Mouse (Mus musculus): Measurements from ENCODE around the gene Pigu. TPM values are rescaled to one million over a fixed set of nuclear protein-coding genes. Genes with fewer than 3 reads are reported as not detected.

The Pigu gene
- polyA plus RNA-seq, 1 experiment from 2014 or later = 60.7 TPM

DNA sequence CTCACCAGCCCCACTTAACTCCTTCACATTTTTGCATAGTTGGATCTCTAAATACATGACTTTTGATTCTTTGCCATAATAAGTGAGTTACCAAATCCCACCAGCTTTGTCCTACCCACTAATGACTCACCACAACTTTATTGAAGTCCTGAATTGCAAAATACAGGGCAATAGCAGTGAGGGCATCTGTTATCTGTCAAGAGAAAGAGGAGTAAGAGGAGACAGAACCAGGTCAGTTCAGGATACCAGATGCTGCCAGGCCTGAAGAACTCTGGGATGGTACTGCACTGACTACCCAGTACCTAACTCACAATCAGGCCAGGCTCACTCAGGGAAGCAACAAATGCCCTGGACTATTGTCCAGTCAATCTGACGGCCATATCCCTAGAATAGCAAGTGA is 22.0 kb downstream of the Pigu start:
- 97% methylated on average over 1 of the region's 1 CpGs for WGBS
- H3K4me2 ChIP-seq (replicated peaks) = no peak overlapping the region

DNA sequence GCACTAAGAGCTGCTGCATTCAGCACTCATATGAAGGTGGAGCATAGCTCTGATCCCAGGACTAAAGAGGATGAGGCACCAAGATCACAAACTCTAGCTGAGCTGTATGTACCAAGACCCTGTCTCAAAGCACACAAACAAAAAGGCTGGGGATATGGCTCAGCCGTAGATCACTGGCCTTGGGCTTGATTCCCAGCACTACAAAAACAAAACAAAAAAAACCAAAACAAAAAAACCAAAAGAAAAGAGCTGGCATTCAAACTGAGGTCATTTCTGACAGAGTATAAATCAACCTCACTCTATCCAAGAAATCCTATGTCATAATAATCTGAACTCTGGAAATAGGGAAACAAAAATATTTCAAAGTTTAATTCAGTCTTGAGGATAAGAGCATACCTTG is 23.8 kb downstream of the Pigu start:
- no peak for ATAC-seq (ENCODE audit: low FRiP score)
- H3K27ac ChIP-seq = no peak overlapping the region
- DNase-seq (ENCODE audit: low spot score) = no peak
- H3K4me2 ChIP-seq (replicated peaks) = no peak overlapping the region
- no peak overlapping the region for H3K4me3 ChIP-seq (replicated peaks; ENCODE audit: low read length)
- no peaks in the 10 kb centered on the region for H3K27me3 ChIP-seq (ENCODE audit: control insufficient read depth, insufficient read depth, low read length)
- WGBS = 93% methylated on average over 1 of the region's 1 CpGs
- no peak overlapping the region for H3K9ac ChIP-seq
- peaks cover 63% of the 10 kb centered on the region for H3K36me3 ChIP-seq (replicated peaks; ENCODE audit: control insufficient read depth, insufficient read depth)
- no peaks in the 10 kb centered on the region for H3K9me3 ChIP-seq (ENCODE audit: control insufficient read depth, low read length)
- H3K4me1 ChIP-seq (replicated peaks; ENCODE audit: control insufficient read depth, insufficient read depth, low read length) = no peaks in the 10 kb centered on the region

More for the DNA sequence above, 22.0 kb downstream of the Pigu start:
- Histone ChIP-seq H3K27ac (no peak overlapping the region), H3K4me3 (replicated peaks; ENCODE audit: low read length) (no peak overlapping the region), H3K9me3 (ENCODE audit: control insufficient read depth, low read length) (no peaks in the 10 kb centered on the region), H3K36me3 (replicated peaks; ENCODE audit: control insufficient read depth, insufficient read depth) (peaks cover 51% of the 10 kb centered on the region), H3K4me1 (replicated peaks; ENCODE audit: control insufficient read depth, insufficient read depth, low read length) (no peaks in the 10 kb centered on the region), H3K9ac (no peak overlapping the region), H3K27me3 (ENCODE audit: control insufficient read depth, insufficient read depth, low read length) (no peaks in the 10 kb centered on the region)
- no peak for DNase-seq (ENCODE audit: low spot score)
- no peak for ATAC-seq (ENCODE audit: low FRiP score)

DNA sequence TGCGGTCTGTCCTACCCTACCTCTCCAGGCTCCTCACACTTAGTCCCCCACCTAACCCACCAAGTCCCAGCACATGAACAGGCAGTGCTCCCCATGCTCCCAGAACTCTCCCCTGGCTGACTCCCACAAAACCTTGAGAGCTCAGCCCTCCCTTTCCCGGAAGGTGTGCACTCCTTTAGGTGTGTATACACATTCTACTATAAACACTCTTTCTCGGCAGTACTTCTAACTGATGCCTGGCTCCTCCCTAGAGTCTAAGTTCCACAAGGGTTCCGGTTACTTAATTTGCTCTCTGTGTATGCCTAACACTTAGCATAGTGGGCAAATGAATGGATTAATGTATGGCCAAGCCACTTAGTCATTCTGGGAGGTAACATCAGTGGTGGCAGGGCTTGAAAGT is 25.9 kb downstream of the Pigu start:
- no peaks in the 10 kb centered on the region for H3K9me3 ChIP-seq (ENCODE audit: control insufficient read depth, low read length)
- no peak overlapping the region for H3K9ac ChIP-seq
- DNase-seq (ENCODE audit: low spot score) (no peak), ATAC-seq (ENCODE audit: low FRiP score) (no peak)
- no peak overlapping the region for H3K4me3 ChIP-seq (replicated peaks; ENCODE audit: low read length)
- H3K36me3 ChIP-seq (replicated peaks; ENCODE audit: control insufficient read depth, insufficient read depth) = peaks cover 77% of the 10 kb centered on the region
- 92% methylated on average over 4 of the region's 4 CpGs for WGBS
- no peak overlapping the region for H3K4me2 ChIP-seq (replicated peaks)
- no peaks in the 10 kb centered on the region for H3K4me1 ChIP-seq (replicated peaks; ENCODE audit: control insufficient read depth, insufficient read depth, low read length)
- no peak overlapping the region for H3K27ac ChIP-seq
- H3K27me3 ChIP-seq (ENCODE audit: control insufficient read depth, insufficient read depth, low read length) = no peaks in the 10 kb centered on the region

DNA sequence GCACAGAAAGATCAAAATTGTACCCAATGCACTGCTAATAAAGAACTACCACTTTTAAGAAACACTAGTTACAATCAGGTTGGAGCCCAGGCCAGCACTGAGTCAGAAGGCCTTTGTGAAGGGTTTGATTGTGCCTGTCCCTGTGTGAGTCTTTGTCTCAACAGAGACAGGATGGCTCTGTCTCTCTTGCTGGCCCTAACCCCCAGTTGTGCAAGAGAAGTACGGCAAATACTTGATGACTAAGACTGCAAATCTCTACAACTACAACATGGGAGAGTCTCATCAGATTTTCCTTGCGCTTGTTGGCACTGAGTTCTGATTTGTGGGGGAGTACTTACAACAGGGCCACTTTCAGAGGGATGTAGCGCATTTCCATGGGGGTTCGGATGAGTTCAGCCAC is 26.4 kb downstream of the Pigu start:
- H3K27me3 ChIP-seq (ENCODE audit: control insufficient read depth, insufficient read depth, low read length) = no peaks in the 10 kb centered on the region
- H3K4me3 ChIP-seq (replicated peaks; ENCODE audit: low read length) = no peak overlapping the region
- no peaks in the 10 kb centered on the region for H3K9me3 ChIP-seq (ENCODE audit: control insufficient read depth, low read length)
- 94% methylated on average over 4 of the region's 4 CpGs for WGBS
- DNase-seq (ENCODE audit: low spot score) (no peak), ATAC-seq (ENCODE audit: low FRiP score) (no peak)
- no peak overlapping the region for H3K9ac ChIP-seq
- H3K4me1 ChIP-seq (replicated peaks; ENCODE audit: control insufficient read depth, insufficient read depth, low read length) = no peaks in the 10 kb centered on the region
- H3K27ac ChIP-seq = no peak overlapping the region
- H3K4me2 ChIP-seq (replicated peaks) = no peak overlapping the region
- H3K36me3 ChIP-seq (replicated peaks; ENCODE audit: control insufficient read depth, insufficient read depth) = peaks cover 82% of the 10 kb centered on the region

DNA sequence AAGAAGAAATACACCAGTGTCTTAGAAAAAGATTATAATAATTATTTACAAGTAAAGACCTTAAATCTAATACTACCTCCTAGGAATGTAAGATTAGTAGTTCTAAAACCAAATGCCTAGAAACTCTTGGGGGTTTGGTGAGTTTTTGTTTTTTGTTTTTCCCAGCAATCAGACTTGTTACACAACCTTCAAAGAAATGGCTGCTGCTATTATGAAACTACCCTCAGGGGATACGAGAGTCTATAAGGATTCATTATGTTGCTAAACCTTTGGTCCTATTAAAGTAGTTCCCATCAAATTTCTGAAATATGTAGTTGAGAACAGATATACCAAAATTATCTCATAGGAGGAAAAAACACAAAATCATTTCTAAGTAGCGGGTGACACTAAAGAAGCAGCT is 27.5 kb downstream of the Pigu start:
- DNase-seq (ENCODE audit: low spot score) = no peak
- no peak for ATAC-seq (ENCODE audit: low FRiP score)
- H3K9me3 ChIP-seq (ENCODE audit: control insufficient read depth, low read length) = no peaks in the 10 kb centered on the region
- H3K4me1 ChIP-seq (replicated peaks; ENCODE audit: control insufficient read depth, insufficient read depth, low read length) = no peaks in the 10 kb centered on the region
- H3K4me3 ChIP-seq (replicated peaks; ENCODE audit: low read length) = no peak overlapping the region
- 94% methylated on average over 2 of the region's 2 CpGs for WGBS
- no peak overlapping the region for H3K27ac ChIP-seq
- peaks cover 75% of the 10 kb centered on the region for H3K36me3 ChIP-seq (replicated peaks; ENCODE audit: control insufficient read depth, insufficient read depth)
- no peak overlapping the region for H3K4me2 ChIP-seq (replicated peaks)
- no peak overlapping the region for H3K9ac ChIP-seq
- no peaks in the 10 kb centered on the region for H3K27me3 ChIP-seq (ENCODE audit: control insufficient read depth, insufficient read depth, low read length)

DNA sequence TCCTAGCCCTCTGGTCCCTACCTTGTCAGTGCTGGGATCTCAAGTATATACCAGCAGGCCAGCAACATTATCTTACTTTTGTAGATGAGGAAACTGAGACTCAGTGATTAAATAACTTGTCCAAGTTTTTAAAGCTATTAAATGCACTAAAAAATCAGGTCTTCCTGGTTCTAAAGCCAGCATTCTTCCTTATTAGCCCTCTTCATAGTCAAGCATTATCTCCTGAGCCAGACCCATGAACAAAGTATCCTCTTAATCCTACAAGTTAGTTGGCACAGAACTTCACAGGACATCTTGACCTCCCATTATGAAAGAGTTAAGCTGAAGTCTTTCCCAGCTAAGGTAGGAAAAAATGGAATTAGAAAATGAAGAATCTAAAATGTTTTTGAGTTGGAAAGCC is 28.3 kb downstream of the Pigu start:
- H3K36me3 ChIP-seq (replicated peaks; ENCODE audit: control insufficient read depth, insufficient read depth) = peaks cover 67% of the 10 kb centered on the region
- ATAC-seq (ENCODE audit: low FRiP score) (no peak), DNase-seq (ENCODE audit: low spot score) (no peak)
- no peak overlapping the region for H3K4me3 ChIP-seq (replicated peaks; ENCODE audit: low read length)
- no peak overlapping the region for H3K4me2 ChIP-seq (replicated peaks)
- H3K9me3 ChIP-seq (ENCODE audit: control insufficient read depth, low read length) = no peaks in the 10 kb centered on the region
- no peaks in the 10 kb centered on the region for H3K27me3 ChIP-seq (ENCODE audit: control insufficient read depth, insufficient read depth, low read length)
- no peak overlapping the region for H3K9ac ChIP-seq
- H3K4me1 ChIP-seq (replicated peaks; ENCODE audit: control insufficient read depth, insufficient read depth, low read length) = no peaks in the 10 kb centered on the region
- no peak overlapping the region for H3K27ac ChIP-seq

DNA sequence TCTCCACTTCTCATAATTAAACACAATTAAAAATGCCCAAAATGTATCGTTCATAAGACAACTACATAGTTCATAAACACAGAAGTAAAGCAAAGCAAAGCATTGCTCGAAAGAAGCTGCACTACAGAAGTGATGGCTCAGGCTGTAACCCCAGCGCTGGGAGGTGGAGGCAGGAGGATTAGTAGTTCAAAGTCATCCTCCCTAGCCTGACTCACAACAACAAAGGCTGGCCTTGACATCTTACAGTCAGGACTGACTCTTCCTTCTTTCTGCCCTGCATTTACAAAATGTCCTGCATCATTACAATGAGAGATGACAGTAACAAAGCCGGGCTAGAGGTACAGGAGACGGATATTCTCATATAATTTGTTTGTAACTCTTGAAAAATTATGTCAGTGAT is 29.3 kb downstream of the Pigu start:
- H3K36me3 ChIP-seq (replicated peaks; ENCODE audit: control insufficient read depth, insufficient read depth) = peaks cover 63% of the 10 kb centered on the region
- H3K9me3 ChIP-seq (ENCODE audit: control insufficient read depth, low read length) = no peaks in the 10 kb centered on the region
- H3K4me1 ChIP-seq (replicated peaks; ENCODE audit: control insufficient read depth, insufficient read depth, low read length) = no peaks in the 10 kb centered on the region
- DNase-seq (ENCODE audit: low spot score) = no peak
- 92% methylated on average over 5 of the region's 5 CpGs for WGBS
- no peak for ATAC-seq (ENCODE audit: low FRiP score)
- H3K9ac ChIP-seq = no peak overlapping the region
- no peak overlapping the region for H3K4me2 ChIP-seq (replicated peaks)
- no peak overlapping the region for H3K4me3 ChIP-seq (replicated peaks; ENCODE audit: low read length)
- H3K27me3 ChIP-seq (ENCODE audit: control insufficient read depth, insufficient read depth, low read length) = no peaks in the 10 kb centered on the region
- no peak overlapping the region for H3K27ac ChIP-seq

DNA sequence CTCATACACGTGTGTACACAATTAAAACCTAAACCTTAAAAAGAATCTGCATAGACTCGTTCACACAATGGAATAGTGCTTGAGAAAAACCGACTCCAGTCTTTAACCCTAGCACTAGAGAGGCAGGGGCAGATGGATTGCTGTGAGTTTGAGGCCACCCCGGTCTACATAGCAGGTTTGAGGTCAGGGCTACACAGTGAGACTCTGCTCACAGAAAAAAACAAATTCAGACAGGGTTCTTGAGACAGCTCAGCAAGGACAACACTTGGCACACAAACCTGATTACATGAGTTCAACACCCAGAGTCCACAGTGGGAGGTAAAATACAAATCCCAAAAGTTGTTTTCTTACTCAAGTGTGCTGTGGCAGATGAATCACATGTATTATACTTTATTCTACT is 31.2 kb downstream of the Pigu start:
- Histone ChIP-seq H3K4me1 (replicated peaks; ENCODE audit: control insufficient read depth, insufficient read depth, low read length) (no peaks in the 10 kb centered on the region), H3K27me3 (ENCODE audit: control insufficient read depth, insufficient read depth, low read length) (no peaks in the 10 kb centered on the region), H3K36me3 (replicated peaks; ENCODE audit: control insufficient read depth, insufficient read depth) (peaks cover 67% of the 10 kb centered on the region), H3K9ac (no peak overlapping the region), H3K4me2 (replicated peaks) (no peak overlapping the region), H3K27ac (no peak overlapping the region), H3K4me3 (replicated peaks; ENCODE audit: low read length) (no peak overlapping the region), H3K9me3 (ENCODE audit: control insufficient read depth, low read length) (no peaks in the 10 kb centered on the region)
- DNase-seq (ENCODE audit: low spot score) = no peak
- ATAC-seq (ENCODE audit: low FRiP score) = no peak
- 90% methylated on average over 4 of the region's 4 CpGs for WGBS

DNA sequence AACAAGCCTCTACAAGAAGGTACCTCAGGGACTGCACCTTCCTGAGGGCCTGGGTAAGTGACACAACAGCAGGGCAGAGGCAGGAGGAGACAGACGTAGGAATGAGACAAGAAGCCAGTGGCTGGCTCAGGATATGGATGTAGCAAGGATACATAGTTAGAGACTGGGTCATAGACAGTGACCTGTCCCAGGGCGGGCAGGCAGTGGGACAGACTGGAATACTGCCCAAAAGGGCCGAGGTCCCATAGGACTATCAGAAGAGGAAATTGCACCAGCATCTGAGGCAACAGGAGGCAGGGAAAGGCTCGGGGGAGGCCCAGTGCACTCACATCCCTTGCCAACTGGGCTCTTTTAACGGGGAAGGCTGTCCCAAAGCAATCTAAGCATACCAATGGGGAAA is 36.6 kb downstream of the Pigu start:
- DNase-seq (ENCODE audit: low spot score) = no peak
- Histone ChIP-seq H3K9me3 (ENCODE audit: control insufficient read depth, low read length) (no peaks in the 10 kb centered on the region), H3K27ac (no peak overlapping the region), H3K4me1 (replicated peaks; ENCODE audit: control insufficient read depth, insufficient read depth, low read length) (no peaks in the 10 kb centered on the region), H3K9ac (no peak overlapping the region), H3K27me3 (ENCODE audit: control insufficient read depth, insufficient read depth, low read length) (no peaks in the 10 kb centered on the region), H3K4me2 (replicated peaks) (no peak overlapping the region), H3K4me3 (replicated peaks; ENCODE audit: low read length) (no peak overlapping the region), H3K36me3 (replicated peaks; ENCODE audit: control insufficient read depth, insufficient read depth) (peaks cover 41% of the 10 kb centered on the region)
- no peak for ATAC-seq (ENCODE audit: low FRiP score)
- 92% methylated on average over 5 of the region's 5 CpGs for WGBS

DNA sequence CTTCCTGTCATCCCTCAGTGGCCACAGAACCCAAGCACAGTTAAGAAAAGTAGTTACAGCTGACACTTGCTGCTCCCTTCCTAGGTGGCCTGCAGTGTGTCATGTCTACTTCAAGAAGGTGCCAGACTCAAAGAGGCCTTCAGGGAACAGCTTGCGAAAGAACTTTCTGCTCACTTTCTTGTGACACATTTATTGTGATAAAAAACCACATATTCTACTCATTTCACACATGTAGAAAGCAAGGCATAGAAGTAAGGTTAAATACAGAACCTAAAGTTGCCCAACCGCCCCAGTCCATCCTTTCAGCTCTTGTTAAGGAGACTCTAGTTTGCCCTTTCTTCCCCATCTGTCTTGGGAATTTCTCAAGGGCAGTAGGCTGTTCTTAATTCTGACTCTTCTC is 38.6 kb downstream of the Pigu start:
- no peak overlapping the region for H3K4me3 ChIP-seq (replicated peaks; ENCODE audit: low read length)
- no peaks in the 10 kb centered on the region for H3K4me1 ChIP-seq (replicated peaks; ENCODE audit: control insufficient read depth, insufficient read depth, low read length)
- peaks cover 51% of the 10 kb centered on the region for H3K36me3 ChIP-seq (replicated peaks; ENCODE audit: control insufficient read depth, insufficient read depth)
- no peaks in the 10 kb centered on the region for H3K9me3 ChIP-seq (ENCODE audit: control insufficient read depth, low read length)
- H3K9ac ChIP-seq = no peak overlapping the region
- no peak overlapping the region for H3K27ac ChIP-seq
- no peak overlapping the region for H3K4me2 ChIP-seq (replicated peaks)
- 92% methylated on average over 2 of the region's 2 CpGs for WGBS
- no peak for DNase-seq (ENCODE audit: low spot score)
- no peak for ATAC-seq (ENCODE audit: low FRiP score)
- no peaks in the 10 kb centered on the region for H3K27me3 ChIP-seq (ENCODE audit: control insufficient read depth, insufficient read depth, low read length)

All from hindbrain, embryonic 14.5 days (tissue).